Mouse (Mus musculus): Measurements from ENCODE around the gene Itgb4.
"Not testable (repeated sequence)": the region's sequence is repeated elsewhere in the genome, so short reads cannot be mapped to it uniquely, and the experiment has no call there.

DNA sequence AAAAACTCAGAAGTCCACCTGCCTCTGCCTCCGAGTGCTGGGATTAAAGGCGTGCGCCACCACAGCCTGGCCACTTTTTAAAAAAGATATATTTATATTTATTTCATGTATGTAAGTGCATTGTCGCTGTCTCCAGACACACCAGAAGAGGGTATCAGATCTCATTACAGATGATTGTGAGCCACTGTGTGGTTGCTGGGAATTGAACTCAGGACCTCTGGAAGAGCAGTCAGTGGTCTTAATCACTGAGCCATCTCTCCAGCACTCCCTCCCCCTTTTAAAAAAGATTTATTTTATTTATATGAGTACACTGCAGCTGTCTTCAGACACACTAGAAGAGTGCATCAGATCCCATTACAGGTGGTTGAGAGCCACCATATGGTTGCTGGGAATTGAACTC is 44.4 kb downstream of the Itgb4 start:
- not testable (repeated sequence) for TF ChIP-seq POLR2A (IDR thresholded peaks at IDR 0.05; ENCODE audit: insufficient read length, low read depth); POLR2AphosphoS2 (IDR thresholded peaks at IDR 0.05; ENCODE audit: insufficient read length, low read depth); MYOG (IDR thresholded peaks at IDR 0.05; ENCODE audit: control insufficient read depth in 1 of 3, insufficient read depth in 1 of 3, insufficient read length in 2 of 3, low read depth in 2 of 3); TCF12 (IDR thresholded peaks at IDR 0.05; ENCODE audit: insufficient read depth, poor library complexity, severe bottlenecking)

Measured in myocyte (in vitro differentiated cells).